Mouse (Mus musculus): ENCODE data around the gene Cbx5. TPM values are rescaled to one million over a fixed set of nuclear protein-coding genes. Genes with fewer than 3 reads are reported as not detected.
A peak's percentile ranks its signal among the peaks of the same experiment; 100 is the strongest.

The Cbx5 gene
- polyA plus RNA-seq (2015; fragmentation: Nextera tagmentation; extraction: Ambion mirVana), result 46.0 and 48.9 TPM in 2 replicates

GRCm38 (mm10) chr15:103239685-103240159, at the start of gene Cbx5:
Cbx5 (minus strand) TSS chr15:103239816.

GRCm38 (mm10) chr15:103272419-103273279, 33.0 kb upstream of the Cbx5 start, which contains the start of gene Copz1:
Copz1 (plus strand) TSS chr15:103272714.

GRCm38 (mm10) chr15:103257790-103258728, 18.4 kb upstream of the Cbx5 start, which contains the start of gene Nfe2:
Nfe2 (minus strand) TSS chr15:103258403.

GRCm38 (mm10) chr15:103240160-103241028, 778 bp upstream of the Cbx5 start, which contains the start of gene Hnrnpa1:
Hnrnpa1 (plus strand) TSS chr15:103240432.

GRCm38 (mm10) chr15:103167042-103167615, 72.5 kb downstream of the Cbx5 start, which contains the start of gene Smug1:
Smug1 (minus strand) TSS chr15:103167092.

MicroRNAs within 50 kb of the gene (microRNA counts, 519-probe panel; counts per million panel counts)
- 6,428 counts per million, percentile 55 among the panel's probes with 10 or more counts for microRNA mmu-miR-148b

Other genes starting within 250 kb of the Cbx5 start
- gene Hoxc8, start 249.2 kb downstream of the Cbx5 start, polyA plus RNA-seq (2015; fragmentation: Nextera tagmentation; extraction: Ambion mirVana), result not detected in 2 replicates
- 0.13 TPM in 1 of 2 replicates, not detected in the other for gene Hoxc6, start 241.6 kb downstream of the Cbx5 start, polyA plus RNA-seq (2015; fragmentation: Nextera tagmentation; extraction: Ambion mirVana)
- gene Hoxc4, start 220.9 kb downstream of the Cbx5 start, polyA plus RNA-seq (2015; fragmentation: Nextera tagmentation; extraction: Ambion mirVana), result 0.63 and 0.65 TPM in 2 replicates
- 3.3 and 3.6 TPM in 2 replicates for gene Smug1, start 72.7 kb downstream of the Cbx5 start, polyA plus RNA-seq (2015; fragmentation: Nextera tagmentation; extraction: Ambion mirVana)
- gene Hnrnpa1, start 616 bp upstream of the Cbx5 start, polyA plus RNA-seq (2015; fragmentation: Nextera tagmentation; extraction: Ambion mirVana), result 432 and 476 TPM in 2 replicates
- gene Nfe2, start 18.6 kb upstream of the Cbx5 start, polyA plus RNA-seq (2015; fragmentation: Nextera tagmentation; extraction: Ambion mirVana), result 166 and 185 TPM in 2 replicates
- gene Copz1, start 32.9 kb upstream of the Cbx5 start, polyA plus RNA-seq (2015; fragmentation: Nextera tagmentation; extraction: Ambion mirVana), result 159 and 168 TPM in 2 replicates
- 0.89 and 2.3 TPM in 2 replicates for gene Gpr84, start 70.8 kb upstream of the Cbx5 start, polyA plus RNA-seq (2015; fragmentation: Nextera tagmentation; extraction: Ambion mirVana)
- gene Zfp385a, start 100.3 kb upstream of the Cbx5 start, polyA plus RNA-seq (2015; fragmentation: Nextera tagmentation; extraction: Ambion mirVana), result 5.3 and 6.3 TPM in 2 replicates
- gene Itga5, start 126.9 kb upstream of the Cbx5 start, polyA plus RNA-seq (2015; fragmentation: Nextera tagmentation; extraction: Ambion mirVana), result 11.0 and 13.9 TPM in 2 replicates
- gene Gtsf1, start 190.7 kb upstream of the Cbx5 start, polyA plus RNA-seq (2015; fragmentation: Nextera tagmentation; extraction: Ambion mirVana), result 0.16 and 0.39 TPM in 2 replicates
- not detected in 2 replicates for gene Gtsf2, start 208.7 kb upstream of the Cbx5 start, polyA plus RNA-seq (2015; fragmentation: Nextera tagmentation; extraction: Ambion mirVana)
- 13.3 and 17.9 TPM in 2 replicates for gene Nckap1l, start 214.0 kb upstream of the Cbx5 start, polyA plus RNA-seq (2015; fragmentation: Nextera tagmentation; extraction: Ambion mirVana)

Measured in spleen, postnatal 0 days (tissue).